Mouse (Mus musculus): Measurements from ENCODE around the gene Slc2a1. TPM values are rescaled to one million over a fixed set of nuclear protein-coding genes. Genes with fewer than 3 reads are reported as not detected.

Slc2a1 gene
- 1 to 10 TPM; 6.2 to 7.5 TPM for total RNA-seq (2021)
- long read RNA-seq, experiment 1, transcript Slc2a1-201 (10 exons, 3,260 nt) = major isoform, 5 of 6 reads
- long read RNA-seq, experiment 1, partial matches to known transcripts = 1 of 6 reads
- long read RNA-seq, experiment 1, other reads (novel, unspliced or antisense) = 0 of 6 reads
- long read RNA-seq, experiment 2, partial matches to known transcripts = 0 of 1 reads
- long read RNA-seq, experiment 2, other reads (novel, unspliced or antisense) = 1 of 1 reads

DNA sequence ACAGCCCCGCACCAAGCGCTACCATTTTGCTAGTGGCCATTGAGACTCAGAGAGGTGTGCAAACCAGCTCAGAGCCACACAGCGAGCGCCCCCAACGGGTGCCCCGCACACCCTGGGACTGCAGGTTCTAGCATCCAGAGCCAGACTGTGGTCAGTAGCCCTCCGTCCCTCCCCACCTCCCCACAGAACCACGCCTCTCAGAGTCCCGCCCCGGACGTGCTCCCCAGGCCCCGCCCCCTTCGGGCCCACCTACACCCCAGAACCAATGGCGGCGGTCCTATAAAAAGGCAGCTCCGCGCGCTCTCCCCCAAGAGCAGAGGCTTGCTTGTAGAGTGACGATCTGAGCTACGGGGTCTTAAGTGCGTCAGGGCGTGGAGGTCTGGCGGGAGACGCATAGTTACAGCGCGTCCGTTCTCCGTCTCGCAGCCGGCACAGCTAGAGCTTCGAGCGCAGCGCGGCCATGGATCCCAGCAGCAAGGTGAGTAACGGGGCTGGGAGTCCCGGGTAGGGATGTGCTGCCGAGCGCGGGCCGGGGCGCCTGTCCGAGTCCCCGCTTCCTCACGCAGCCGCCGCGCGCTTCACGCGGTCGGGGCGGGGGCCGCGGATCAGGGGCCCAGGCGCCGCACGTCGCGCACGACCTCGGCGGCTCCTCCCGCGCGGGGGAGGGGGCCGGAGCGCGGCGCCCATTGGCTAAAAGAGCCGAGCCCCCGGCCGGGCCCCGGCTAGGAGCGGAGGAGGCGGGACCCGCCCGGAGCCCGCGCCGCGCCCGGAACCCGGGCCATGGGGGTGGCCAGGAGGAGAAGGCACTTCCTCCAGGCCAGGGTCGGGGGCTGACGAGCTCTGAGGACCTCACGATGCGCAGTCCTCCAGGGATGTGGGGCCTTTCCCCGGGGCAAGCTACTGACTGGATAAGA, at the start of gene Slc2a1:
Gene Slc2a1, plus strand, starts transcription at position 217 of the 914 bp plus-strand sequence.
- peak; percentile 86 for DNase-seq (ENCODE audit: low spot score)

- DNase-seq (ENCODE audit: low spot score) = no peak
Observed at GRCm38 (mm10) chr4:119066791-119067190, 41.7 kb upstream of the Slc2a1 start.

- DNase-seq (ENCODE audit: low spot score) = no peak
Observed at GRCm38 (mm10) chr4:119067204-119067603, 41.3 kb upstream of the Slc2a1 start.

DNA sequence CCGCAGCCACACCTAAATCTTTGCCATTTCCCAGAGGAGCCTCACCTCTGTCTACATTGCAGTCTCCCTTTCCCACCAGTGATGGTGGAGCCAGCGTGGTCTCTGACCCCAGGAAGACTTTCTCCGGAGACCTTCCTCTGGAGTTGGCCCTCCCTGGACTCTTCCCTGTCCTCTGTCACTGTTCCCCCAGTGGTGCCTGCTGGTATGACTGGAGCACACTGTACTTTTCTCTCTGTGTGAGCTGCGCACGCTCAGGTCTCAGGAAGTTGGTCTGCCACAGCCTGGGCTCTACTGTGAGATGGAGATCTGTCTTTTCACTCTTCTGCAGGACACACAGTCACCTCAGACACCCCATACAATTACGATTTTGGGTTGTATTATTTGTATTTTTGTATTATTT, 39.6 kb upstream of the Slc2a1 start:
- no peak for DNase-seq (ENCODE audit: low spot score)

DNA sequence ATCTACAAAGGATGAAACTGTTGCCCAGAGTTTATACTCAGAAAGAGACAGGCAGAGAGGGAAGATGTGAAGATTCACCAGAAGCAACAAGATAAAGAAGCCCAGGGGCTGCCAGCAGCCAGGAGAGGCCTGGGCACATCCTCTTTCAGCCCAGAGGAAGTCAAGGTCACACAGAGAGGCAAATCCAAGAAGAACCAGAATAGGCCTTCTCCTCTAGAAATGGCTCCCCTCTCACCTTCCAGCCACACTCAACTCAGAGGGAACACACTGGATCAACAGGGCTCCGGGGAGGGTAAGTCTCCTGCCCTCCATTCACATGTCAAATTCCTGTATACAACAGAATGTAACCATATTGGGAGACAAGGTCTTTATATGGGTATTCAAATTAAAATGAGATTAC, 38.3 kb upstream of the Slc2a1 start:
- DNase-seq (ENCODE audit: low spot score) = no peak

DNA sequence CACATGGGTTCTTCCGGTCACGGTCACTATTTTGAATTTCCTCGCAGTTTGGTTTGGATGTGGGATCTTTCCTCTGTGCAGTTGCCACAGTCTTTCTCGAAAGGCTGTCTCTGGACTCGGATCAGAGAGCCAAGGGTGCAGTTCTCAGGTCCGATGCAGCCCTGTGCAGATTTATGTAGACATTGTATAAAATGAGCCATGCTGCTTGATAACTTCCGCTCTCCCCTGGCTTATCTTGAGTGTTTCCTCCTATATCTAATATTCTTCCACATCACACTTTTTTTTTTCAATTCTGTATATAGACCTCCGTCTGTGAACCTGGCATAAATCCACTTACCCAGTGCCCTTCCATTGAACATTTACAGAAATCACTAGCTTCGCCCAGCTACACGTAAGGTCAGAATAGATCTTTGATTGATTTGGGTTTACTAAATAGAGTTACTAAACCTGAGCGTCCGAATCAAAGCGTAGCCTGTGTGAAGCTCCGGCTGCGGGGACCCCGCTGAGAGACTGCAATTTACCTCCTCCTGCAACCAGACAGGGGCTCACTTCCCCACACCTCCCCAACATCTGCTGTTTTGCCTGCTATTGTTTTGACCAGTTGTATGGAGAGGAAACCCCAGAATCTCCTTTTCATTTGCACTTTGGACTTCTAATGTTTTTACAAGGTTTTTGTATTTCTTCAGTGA, 37.4 kb upstream of the Slc2a1 start:
- no peak for DNase-seq (ENCODE audit: low spot score)

DNA sequence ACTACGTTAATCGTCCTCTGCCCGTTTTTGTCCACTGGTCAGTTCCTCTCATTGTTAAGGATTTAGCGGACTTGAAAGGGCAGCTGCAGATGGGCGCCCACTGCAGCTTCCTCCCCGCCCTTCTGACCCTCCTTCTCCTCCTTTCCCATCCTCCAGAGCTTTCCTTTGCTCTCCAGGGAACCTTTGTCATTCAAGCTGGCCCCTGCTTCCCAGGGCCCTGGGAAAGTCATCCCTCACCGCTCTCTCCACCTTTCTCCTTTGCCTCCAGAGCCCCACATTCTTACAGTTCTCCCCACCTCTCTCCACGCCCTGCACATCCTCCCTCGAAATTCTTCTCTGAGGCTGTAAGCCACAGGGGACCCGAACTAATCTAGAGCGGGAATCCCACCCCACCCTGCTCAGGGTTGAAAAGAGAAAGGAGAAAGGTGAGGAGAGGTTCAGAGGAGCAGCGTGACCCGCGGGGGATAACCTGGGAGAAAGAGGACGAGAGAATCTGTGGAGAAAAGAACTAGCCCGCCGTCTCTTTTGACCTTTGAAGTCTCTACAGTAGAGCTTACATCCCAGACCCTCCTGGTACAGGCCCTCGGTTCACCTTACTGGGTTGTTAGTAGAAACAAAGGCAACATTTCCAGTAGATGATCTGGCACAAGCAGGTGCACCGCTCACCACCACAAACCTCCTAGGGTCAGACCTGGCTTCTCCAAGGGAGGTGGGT, 36.7 kb upstream of the Slc2a1 start:
- no peak for DNase-seq (ENCODE audit: low spot score)

- DNase-seq (ENCODE audit: low spot score) = no peak
Observed at GRCm38 (mm10) chr4:119072363-119072940, 36.1 kb upstream of the Slc2a1 start.

DNA sequence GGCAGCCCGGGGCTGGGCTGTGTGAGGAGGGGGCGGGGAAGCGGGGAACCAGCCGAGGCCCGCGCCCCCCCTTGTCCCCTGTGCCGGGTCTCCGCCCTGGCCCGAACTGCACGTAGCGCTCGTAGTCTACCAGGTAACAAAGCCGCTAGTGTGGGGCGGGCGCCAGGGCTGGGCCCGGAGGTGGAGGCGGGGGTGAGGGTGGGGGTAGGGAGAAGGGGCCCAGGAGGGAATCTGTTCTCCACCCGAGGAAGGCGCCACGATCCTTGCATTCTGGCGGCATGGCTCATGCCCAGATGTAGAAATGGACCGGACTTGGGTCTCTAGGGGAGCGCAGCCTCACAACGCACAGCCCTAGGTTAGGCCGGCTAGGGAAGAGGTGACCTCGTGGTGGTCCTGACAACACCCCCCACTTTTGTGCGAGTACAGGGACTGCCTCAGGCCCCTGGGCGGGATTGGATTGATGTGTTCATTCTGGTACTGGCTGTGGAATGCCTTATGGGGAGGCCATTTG, 35.5 kb upstream of the Slc2a1 start:
- no peak for DNase-seq (ENCODE audit: low spot score)

GRCm38 (mm10) chr4:119073626-119074025, 34.9 kb upstream of the Slc2a1 start:
- DNase-seq (ENCODE audit: low spot score) = no peak

GRCm38 (mm10) chr4:119074596-119074995, 33.9 kb upstream of the Slc2a1 start:
- DNase-seq (ENCODE audit: low spot score) = no peak

DNA sequence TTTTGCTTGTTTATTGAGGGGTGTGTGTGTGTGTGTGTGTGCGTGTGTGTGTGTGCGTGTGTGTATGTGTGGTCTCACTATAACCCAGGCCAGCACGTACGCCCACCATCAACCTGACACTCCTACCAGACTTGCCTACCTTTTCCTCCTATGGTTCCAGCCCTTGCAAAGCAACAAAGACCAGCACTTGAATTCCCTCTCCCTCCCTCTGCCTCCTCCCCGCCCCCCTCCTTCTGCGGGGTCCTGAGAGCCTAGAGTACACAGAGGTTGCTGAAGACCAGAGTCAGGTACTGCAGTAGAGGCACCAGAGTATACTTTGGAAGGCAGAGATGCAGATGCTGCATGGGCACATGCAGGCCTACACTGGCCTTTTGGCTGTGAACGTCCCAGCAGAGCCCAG, 33.2 kb upstream of the Slc2a1 start:
- DNase-seq (ENCODE audit: low spot score) = no peak

GRCm38 (mm10) chr4:119076336-119076735, 32.2 kb upstream of the Slc2a1 start:
- DNase-seq (ENCODE audit: low spot score) = no peak

- DNase-seq (ENCODE audit: low spot score) = peak; percentile 4
Observed at GRCm38 (mm10) chr4:119077084-119077682, 31.3 kb upstream of the Slc2a1 start.

DNA sequence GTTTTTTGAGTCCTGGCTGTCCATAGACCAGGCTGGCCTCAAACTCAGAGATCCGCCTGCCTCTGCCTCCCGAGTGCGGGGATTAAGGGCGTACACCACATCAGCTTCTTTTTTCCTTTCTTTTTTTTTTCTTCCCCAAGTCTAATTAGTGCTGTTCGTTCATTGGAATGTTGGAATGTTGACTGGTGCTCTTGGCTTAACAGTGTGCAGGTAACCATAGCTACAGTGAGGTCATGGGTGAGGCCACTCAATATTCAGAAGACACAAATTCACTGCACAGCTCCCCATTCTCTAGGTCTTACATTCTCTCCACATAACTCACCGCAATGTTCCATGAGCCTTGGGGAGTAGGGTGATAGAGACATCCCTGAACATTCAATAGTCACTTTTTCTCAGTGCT, 28.6 kb upstream of the Slc2a1 start:
- no peak for DNase-seq (ENCODE audit: low spot score)

GRCm38 (mm10) chr4:119082740-119083231, 25.7 kb upstream of the Slc2a1 start:
- no peak for DNase-seq (ENCODE audit: low spot score)

- no peak for DNase-seq (ENCODE audit: low spot score)
Observed at GRCm38 (mm10) chr4:119088424-119088823, 20.1 kb upstream of the Slc2a1 start.

DNA sequence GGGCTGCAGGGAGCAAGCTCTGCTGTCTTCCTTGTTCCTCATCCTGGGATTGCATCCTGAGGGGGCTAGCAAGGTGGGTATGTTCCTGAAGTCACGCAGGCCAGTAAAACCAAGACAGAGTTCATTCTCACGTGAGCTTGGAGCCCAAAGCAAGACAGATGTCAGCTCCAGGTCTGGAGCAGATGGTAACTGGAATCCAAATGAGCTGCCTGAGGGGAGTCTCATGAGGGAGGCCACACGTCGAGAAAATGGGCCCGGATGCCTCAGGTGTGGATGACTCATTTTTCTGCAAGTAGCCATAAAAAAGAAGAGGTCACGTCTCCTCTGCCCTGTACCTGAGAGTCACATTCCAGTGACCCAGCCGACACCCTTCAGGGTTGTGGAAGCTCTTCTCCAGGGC, 14.6 kb upstream of the Slc2a1 start:
- DNase-seq (ENCODE audit: low spot score) = no peak

GRCm38 (mm10) chr4:119094987-119095386, 13.5 kb upstream of the Slc2a1 start:
- DNase-seq (ENCODE audit: low spot score) = no peak

DNA sequence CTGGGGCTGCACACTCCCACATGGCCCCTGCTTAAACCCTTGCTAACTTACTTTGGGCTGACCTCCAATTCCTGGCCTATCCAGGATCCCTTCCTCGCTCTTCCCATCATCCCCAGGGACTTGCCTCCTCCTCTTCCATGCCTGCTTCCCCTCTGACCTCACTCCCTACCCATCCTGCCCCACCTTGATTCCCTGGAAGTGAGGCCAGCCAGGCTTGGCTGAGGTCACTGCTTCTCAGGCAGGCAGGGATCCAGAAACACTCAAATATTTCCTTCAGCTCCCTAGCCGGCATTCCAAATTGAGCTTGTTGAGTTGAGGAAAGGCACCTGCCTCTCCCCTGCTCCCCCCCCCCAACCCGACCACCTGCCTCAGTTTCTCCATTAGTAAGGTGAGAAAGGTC, 12.1 kb upstream of the Slc2a1 start:
- DNase-seq (ENCODE audit: low spot score) = peak; percentile 14

All from gastrocnemius, adult 18-20 months (tissue).